Mouse (Mus musculus) hindbrain, embryonic 11.5 days (tissue): ENCODE data around the gene Nphs2. TPM values are rescaled to one million over a fixed set of nuclear protein-coding genes. Genes with fewer than 3 reads are reported as not detected.
"Not testable (repeated sequence)": the region's sequence is repeated elsewhere in the genome, so short reads cannot be mapped to it uniquely, and the experiment has no call there.

ENCODE experiments used
- ATAC-seq: fragments of 200-750 bp; cut with Nextera tagmentation; 2 replicates; pipeline ENCODE4 v1.8.0; 2017; ENCODE audit warnings: mild to moderate bottlenecking, moderate TSS enrichment, moderate library complexity; ENCODE audit not compliant: low FRiP score
- DNase-seq: peaks from one replicate; pipeline ENCODE4 v3.0.0-alpha.2; 2015; ENCODE audit warnings: low spot score
- H3K27ac ChIP-seq: fragments of 300-500 bp; sonication (generic); 2 replicates; pipeline ENCODE4 v1.5.1; 2014; ENCODE audit warnings: mild to moderate bottlenecking, low read depth, low read length
- H3K27me3 ChIP-seq: fragments of 300-500 bp; sonication (generic); 2 replicates; pipeline ENCODE4 v1.6.1; 2014; ENCODE audit warnings: mild to moderate bottlenecking, low read length, moderate library complexity, mixed read lengths; ENCODE audit not compliant: control insufficient read depth, insufficient read depth
- H3K36me3 ChIP-seq: fragments of 300-500 bp; sonication (generic); 2 replicates; pipeline ENCODE4 v1.6.1; 2014; ENCODE audit warnings: mild to moderate bottlenecking, low read length, moderate library complexity, mixed read lengths; ENCODE audit not compliant: control insufficient read depth, insufficient read depth
- H3K4me1 ChIP-seq: fragments of 300-500 bp; sonication (generic); replicated peaks from 2 replicates; pipeline ENCODE4 v1.6.1; 2014; ENCODE audit warnings: low read length, mixed read lengths; ENCODE audit not compliant: control insufficient read depth, insufficient read depth
- H3K4me2 ChIP-seq: fragments of 300-500 bp; sonication (generic); replicated peaks from 2 replicates; pipeline ENCODE4 v1.6.1; 2014; ENCODE audit warnings: mild to moderate bottlenecking, low read depth, low read length
- H3K4me3 ChIP-seq: fragments of 300-500 bp; sonication (generic); 2 replicates; pipeline ENCODE4 v1.5.1; 2014; ENCODE audit warnings: low read depth, low read length
- H3K9ac ChIP-seq: fragments of 300-500 bp; sonication (generic); 2 replicates; pipeline ENCODE4 v1.6.1; 2014; ENCODE audit warnings: low read depth, low read length
- H3K9me3 ChIP-seq: fragments of 300-500 bp; sonication (generic); 2 replicates; pipeline ENCODE4 v1.6.1; 2016; ENCODE audit warnings: low read length; ENCODE audit not compliant: control insufficient read depth
- WGBS: fragments of 180-500 bp; shearing (Covaris S2); extraction: QIAGEN DNeasy Blood & Tissue Kit; methylation state at CpG from one replicate; pipeline ENCODE4 v1.1.7; 2014; 5-methylcytosine and 5-hydroxymethylcytosine counted together
- polyA plus RNA-seq: library from polyadenylated mRNA; unstranded; fragments of >200 nt; fragmentation: Nextera tagmentation; extraction: Ambion mirVana; gene quantifications from 2 replicates; pipeline ENCODE4 v1.2.1, GENCODE M21; 2014

The Nphs2 gene
- not detected in 2 replicates for polyA plus RNA-seq

DNA sequence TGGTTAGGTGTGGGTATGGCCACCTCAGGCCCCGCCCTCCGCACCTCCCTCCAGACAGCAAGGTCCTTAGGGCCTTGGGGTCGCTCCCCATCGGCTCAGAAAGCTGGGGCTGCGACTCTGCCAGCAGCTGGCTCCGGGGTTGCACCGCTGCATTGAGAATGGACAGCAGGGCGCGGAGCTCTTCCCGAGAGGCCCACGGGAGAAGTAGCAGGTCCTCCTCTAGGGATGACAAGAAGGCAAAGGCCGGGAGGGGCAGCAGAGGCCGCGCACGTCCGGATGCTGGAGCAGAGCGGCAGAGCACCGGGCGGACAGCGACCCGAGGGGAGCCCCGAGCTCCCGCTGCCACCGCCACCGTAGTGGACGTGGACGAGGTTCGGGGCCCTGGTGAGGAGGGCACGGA is at the start of gene Nphs2:
Gene Nphs2, plus strand, starts transcription at position 98 of the 400 bp plus-strand sequence.
- no peak for ATAC-seq
- Histone ChIP-seq H3K27ac (no peak within 1 kb of the TSS), H3K36me3 (no peaks in the 10 kb centered on the region), H3K9ac (no peak within 1 kb of the TSS), H3K4me2 (peak within 1 kb of the TSS; percentile 39; the same call in 1 of the 2 replicates), H3K4me3 (peak within 1 kb of the TSS; percentile 8; the same call in 1 of the 2 replicates), H3K4me1 (no peaks in the 10 kb centered on the region), H3K27me3 (peaks cover 21% of the 10 kb centered on the region), H3K9me3 (no peaks in the 10 kb centered on the region)
- peak; percentile 34 for DNase-seq
- 5% methylated on average over 29 of the region's 29 CpGs for WGBS

DNA sequence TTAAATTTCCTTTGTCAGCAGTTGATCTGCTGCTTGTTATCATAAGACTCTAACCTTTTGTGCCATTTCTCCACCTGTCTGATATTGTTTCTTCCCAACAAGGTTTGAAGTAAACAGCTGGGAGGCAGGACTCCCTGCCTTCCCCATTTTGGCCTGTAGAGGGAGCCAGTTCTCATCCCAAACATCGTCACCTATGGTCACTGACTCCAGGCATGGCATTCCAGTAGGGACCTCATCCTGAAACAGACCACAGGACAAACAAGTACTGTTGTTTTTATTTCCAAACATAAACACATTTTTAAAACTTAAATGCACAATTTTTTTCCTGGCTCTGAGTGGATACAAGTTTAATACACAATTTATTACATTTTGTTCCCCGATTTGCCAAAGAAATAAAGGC is 47.2 kb upstream of the Nphs2 start:
- Histone ChIP-seq H3K27me3 (no peaks in the 10 kb centered on the region), H3K4me3 (no peak overlapping the region), H3K9me3 (no peaks in the 10 kb centered on the region), H3K4me1 (no peaks in the 10 kb centered on the region), H3K27ac (no peak overlapping the region), H3K9ac (no peak overlapping the region), H3K4me2 (no peak overlapping the region), H3K36me3 (no peaks in the 10 kb centered on the region)
- 51% methylated on average over 2 of the region's 2 CpGs for WGBS
- ATAC-seq: no peak
- peak; percentile 82 for DNase-seq

DNA sequence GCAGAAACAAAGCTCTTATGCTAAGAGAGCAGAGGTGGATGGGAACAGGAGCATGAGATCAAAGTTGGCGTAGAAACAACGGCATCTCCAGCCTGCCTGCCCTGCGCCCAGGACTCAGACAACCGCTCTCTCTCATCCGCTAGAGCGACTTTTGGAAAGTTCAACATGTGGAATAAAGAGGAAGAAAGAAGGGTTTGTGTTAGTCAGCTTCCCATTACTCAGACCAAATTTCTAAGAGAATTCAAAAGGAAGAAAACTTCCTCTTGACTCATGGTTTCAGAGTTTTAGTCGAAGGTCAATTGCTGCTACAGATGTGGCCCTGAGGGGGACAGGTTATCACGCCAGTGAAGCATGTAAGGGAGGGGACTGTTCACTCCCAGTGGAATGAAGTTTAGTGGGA is 46.6 kb upstream of the Nphs2 start:
- no peak for DNase-seq
- WGBS: 91% methylated on average over 8 of the region's 8 CpGs

DNA sequence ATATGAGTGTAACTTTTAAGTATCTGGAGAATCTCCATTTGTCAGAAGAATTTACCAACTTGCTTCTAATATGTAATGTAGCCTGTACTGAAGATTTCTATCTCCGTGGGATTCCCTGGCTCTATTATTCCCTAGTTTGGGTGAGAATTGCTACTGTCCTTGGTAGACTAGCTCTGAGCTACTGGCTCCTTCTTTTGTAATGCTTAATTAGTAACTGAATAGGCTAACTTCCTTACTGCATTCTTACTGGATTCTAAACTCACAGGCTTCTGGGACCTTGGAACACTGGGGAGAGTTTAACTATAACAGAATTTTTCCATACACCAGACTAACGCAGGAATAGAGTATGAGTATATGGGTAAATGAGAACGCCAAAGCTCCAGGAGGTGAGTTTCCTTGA is 42.0 kb upstream of the Nphs2 start:
- H3K27ac ChIP-seq, H3K9me3 ChIP-seq, H3K9ac ChIP-seq, ATAC-seq, H3K4me1 ChIP-seq, H3K4me2 ChIP-seq, H3K27me3 ChIP-seq, DNase-seq, H3K4me3 ChIP-seq, H3K36me3 ChIP-seq: not testable (repeated sequence)
- WGBS: 31% methylated on average over 3 of the region's 3 CpGs

More for the DNA sequence above, 46.6 kb upstream of the Nphs2 start:
- Histone ChIP-seq H3K36me3 (no peaks in the 10 kb centered on the region), H3K9me3 (no peaks in the 10 kb centered on the region), H3K27me3 (no peaks in the 10 kb centered on the region), H3K4me1 (no peaks in the 10 kb centered on the region), H3K4me2 (no peak overlapping the region), H3K9ac (no peak overlapping the region), H3K27ac (no peak overlapping the region), H3K4me3 (no peak overlapping the region)
- ATAC-seq: no peak

DNA sequence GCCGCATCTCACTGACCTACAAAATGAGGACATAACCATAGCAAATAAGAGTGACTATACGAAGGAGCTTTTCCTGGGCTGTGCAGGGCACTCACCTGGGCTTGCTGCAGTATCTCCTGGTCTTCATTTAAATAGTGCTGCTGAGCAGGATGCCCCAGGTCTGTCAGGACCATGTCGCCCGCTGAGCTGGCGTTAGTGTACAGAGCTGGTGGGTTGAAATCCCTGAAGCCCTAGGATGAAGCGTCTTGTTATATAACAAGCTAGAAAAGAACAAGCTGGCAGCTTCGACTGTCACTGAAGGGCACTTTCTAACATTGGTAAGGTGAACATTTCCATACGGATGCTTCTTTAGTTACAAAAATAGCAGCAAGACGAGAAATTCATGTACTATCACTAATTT is 40.1 kb upstream of the Nphs2 start:
- no peak overlapping the region for H3K4me2 ChIP-seq
- ATAC-seq: no peak
- no peaks in the 10 kb centered on the region for H3K36me3 ChIP-seq
- no peaks in the 10 kb centered on the region for H3K9me3 ChIP-seq
- H3K27me3 ChIP-seq: no peaks in the 10 kb centered on the region
- H3K4me1 ChIP-seq: no peaks in the 10 kb centered on the region
- no peak overlapping the region for H3K9ac ChIP-seq
- WGBS: 80% methylated on average over 9 of the region's 9 CpGs
- no peak for DNase-seq
- no peak overlapping the region for H3K4me3 ChIP-seq
- H3K27ac ChIP-seq: no peak overlapping the region

DNA sequence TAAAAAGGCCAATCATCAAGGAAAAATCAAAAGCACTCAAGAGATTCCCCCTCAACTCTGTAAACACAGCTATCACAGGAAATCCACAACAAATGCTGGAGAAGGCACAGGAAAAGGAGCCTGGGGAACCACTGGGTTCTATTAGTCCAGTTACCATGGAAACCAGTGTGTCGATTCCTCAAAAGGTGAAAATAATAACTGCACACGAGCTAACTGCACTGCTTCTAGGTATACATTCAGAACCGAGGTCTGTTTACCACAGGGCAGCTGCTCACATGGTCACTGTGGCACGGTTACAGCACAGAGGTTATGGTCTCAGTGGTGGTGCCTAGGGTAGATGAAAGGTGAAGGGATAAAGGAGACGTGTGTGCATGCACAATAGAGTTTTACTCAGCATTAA is 38.9 kb upstream of the Nphs2 start:
- H3K4me1 ChIP-seq: no peaks in the 10 kb centered on the region
- ATAC-seq: no peak
- no peaks in the 10 kb centered on the region for H3K27me3 ChIP-seq
- H3K9ac ChIP-seq: no peak overlapping the region
- no peak for DNase-seq
- H3K9me3 ChIP-seq: no peaks in the 10 kb centered on the region
- no peaks in the 10 kb centered on the region for H3K36me3 ChIP-seq
- H3K27ac ChIP-seq: no peak overlapping the region
- no peak overlapping the region for H3K4me3 ChIP-seq
- no peak overlapping the region for H3K4me2 ChIP-seq
- 58% methylated on average over 5 of the region's 5 CpGs for WGBS

DNA sequence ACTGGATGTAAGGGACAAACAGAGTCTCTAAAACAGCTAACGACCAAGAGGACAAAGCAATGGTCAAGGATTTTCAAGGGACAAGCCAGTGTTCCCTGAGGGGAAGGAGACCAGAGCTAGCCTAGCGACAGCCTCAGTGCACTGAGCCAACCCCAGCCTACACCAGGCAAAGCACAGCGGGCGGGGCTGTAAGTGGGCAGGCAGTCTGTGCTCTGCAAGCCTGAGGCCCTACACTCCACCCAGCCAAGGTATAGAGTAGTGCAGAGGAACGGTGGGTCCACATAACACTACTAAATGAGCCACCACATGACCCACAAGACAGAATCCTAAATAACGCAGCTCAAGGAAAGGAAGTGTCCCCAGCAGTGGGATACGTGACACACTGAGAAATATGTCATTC is 36.9 kb upstream of the Nphs2 start:
- no peak overlapping the region for H3K4me3 ChIP-seq
- no peak for ATAC-seq
- 68% methylated on average over 7 of the region's 7 CpGs for WGBS

DNA sequence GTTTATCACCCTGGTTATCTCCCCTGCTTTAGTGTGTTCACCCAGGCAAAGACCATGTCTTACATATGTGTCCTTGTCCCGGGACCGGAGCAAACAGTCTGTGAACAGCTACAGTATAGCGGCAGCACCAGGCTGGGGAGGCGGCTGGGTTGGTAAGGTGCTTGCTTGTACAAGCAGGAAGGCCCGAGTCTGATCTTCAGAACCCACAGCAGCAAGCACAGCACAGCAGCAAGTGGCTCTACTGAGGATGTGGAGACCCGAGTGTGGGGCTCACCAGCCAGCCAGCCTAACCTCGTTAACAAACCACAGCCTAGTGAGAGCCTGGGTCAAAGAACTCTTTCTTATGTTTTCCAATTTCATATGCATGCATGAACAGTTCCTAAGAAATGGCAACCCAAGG is 30.4 kb upstream of the Nphs2 start:
- no peak overlapping the region for H3K27ac ChIP-seq
- H3K9me3 ChIP-seq: no peaks in the 10 kb centered on the region
- DNase-seq (no peak), ATAC-seq (no peak)
- no peak overlapping the region for H3K4me2 ChIP-seq
- no peak overlapping the region for H3K4me3 ChIP-seq
- H3K9ac ChIP-seq: no peak overlapping the region
- H3K36me3 ChIP-seq: no peaks in the 10 kb centered on the region
- no peaks in the 10 kb centered on the region for H3K4me1 ChIP-seq
- 82% methylated on average over 7 of the region's 7 CpGs for WGBS
- no peaks in the 10 kb centered on the region for H3K27me3 ChIP-seq

More for the DNA sequence above, 36.9 kb upstream of the Nphs2 start:
- H3K9ac ChIP-seq: no peak overlapping the region
- no peaks in the 10 kb centered on the region for H3K27me3 ChIP-seq
- DNase-seq: no peak
- no peaks in the 10 kb centered on the region for H3K36me3 ChIP-seq
- no peak overlapping the region for H3K27ac ChIP-seq
- H3K4me1 ChIP-seq: no peaks in the 10 kb centered on the region
- H3K9me3 ChIP-seq: no peaks in the 10 kb centered on the region
- H3K4me2 ChIP-seq: no peak overlapping the region

DNA sequence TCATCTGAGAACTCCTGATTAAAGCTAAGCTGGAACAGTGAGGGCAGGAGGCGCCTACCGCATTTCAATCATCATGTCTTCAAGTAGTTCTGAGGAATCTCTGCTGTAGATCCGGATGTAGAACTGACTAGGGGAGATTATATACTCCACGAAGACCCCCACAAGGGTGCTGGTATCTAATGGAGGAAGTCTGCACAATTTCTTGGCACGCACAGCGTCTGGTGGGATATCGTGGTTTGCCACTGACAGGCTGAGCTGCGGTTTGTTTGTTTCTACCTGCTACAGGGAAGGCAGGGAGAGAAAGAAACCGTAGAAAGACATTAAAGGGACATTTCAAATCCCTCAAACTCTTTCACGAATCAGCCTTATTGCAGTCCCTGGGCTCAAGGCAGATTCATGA is 26.3 kb upstream of the Nphs2 start:
- Histone ChIP-seq H3K4me3 (no peak overlapping the region), H3K27ac (no peak overlapping the region), H3K9ac (no peak overlapping the region), H3K4me2 (no peak overlapping the region), H3K4me1 (no peaks in the 10 kb centered on the region), H3K27me3 (no peaks in the 10 kb centered on the region), H3K9me3 (no peaks in the 10 kb centered on the region), H3K36me3 (no peaks in the 10 kb centered on the region)
- ATAC-seq: no peak
- 77% methylated on average over 10 of the region's 10 CpGs for WGBS
- DNase-seq: no peak
